Comparison of ENCODE assay signal across 24 mouse cellular contexts in the genomic region with DNA sequence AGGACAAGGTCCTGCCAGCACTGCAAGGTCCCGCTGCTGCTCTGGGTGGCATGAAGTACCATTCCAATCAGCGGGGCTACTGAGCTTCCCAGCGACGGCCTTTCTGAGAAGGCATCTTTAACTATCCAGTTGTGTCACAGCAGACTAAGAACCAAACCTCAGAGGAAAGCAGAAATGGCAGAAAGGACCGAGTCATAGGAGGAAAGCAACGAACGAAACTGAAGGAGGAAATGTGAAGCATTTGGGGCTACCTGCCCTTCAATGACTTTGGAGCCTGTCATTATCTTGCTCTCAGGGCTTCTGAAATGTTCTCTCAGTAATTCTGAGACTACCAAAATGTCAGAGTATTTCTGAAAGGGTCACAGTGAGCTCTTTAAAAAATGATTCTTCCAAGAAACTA.
"Had no signal": no experiment of that assay in that cellular context is flagged by ENCODE, and none has a peak within 500 bp of the region (broad histone marks: within the 10 kb centered on the region; RNA-seq: fewer than 3 reads in every experiment).

No protein-coding gene starts in this region.

- H3K4me3 ChIP-seq: heart, embryonic 10.5 days; heart, embryonic 12.5 days; hindbrain, embryonic 10.5 days; hindbrain, embryonic 12.5 days; layer of hippocampus, adult 2 months; limb, embryonic 13.5 days; limb, embryonic 15.5 days; liver, embryonic 12.5 days had no signal

- H3K4me2 ChIP-seq: heart, embryonic 12.5 days; hindbrain, embryonic 12.5 days; hindbrain, embryonic 14.5 days; limb, embryonic 13.5 days; limb, embryonic 15.5 days; liver, embryonic 12.5 days had no signal

- H3K4me1 ChIP-seq: hindbrain, embryonic 10.5 days; hindbrain, embryonic 12.5 days; limb, embryonic 13.5 days; limb, embryonic 15.5 days had no signal

- ATAC-seq: hindbrain, embryonic 16.5 days; inflammation-experienced regulatory T-cells, adult 6 months; intestine, postnatal 0 days; liver, embryonic 12.5 days had no signal

- H3K36me3 ChIP-seq: heart, embryonic 10.5 days; heart, embryonic 12.5 days; hindbrain, embryonic 10.5 days; hindbrain, embryonic 12.5 days; limb, embryonic 13.5 days; limb, embryonic 15.5 days; liver, embryonic 12.5 days had no signal

- H3K27me3 ChIP-seq: heart, embryonic 12.5 days; hindbrain, embryonic 12.5 days; limb, embryonic 13.5 days; limb, embryonic 15.5 days had no signal

- H3K9me3 ChIP-seq: heart, embryonic 10.5 days; heart, embryonic 12.5 days; hindbrain, embryonic 10.5 days; hindbrain, embryonic 12.5 days; limb, embryonic 13.5 days; limb, embryonic 15.5 days; liver, embryonic 12.5 days had no signal

- DNase-seq: gastrocnemius, postnatal 25 days; heart, adult 11 months; heart, postnatal 10 days; heart, postnatal 4 days; kidney, adult 18-20 months; kidney, adult 8-10 months; kidney, postnatal 10 days; kidney, postnatal 25 days; kidney, postnatal 4 days; layer of hippocampus, postnatal 36 days; left cerebral cortex, postnatal 4 days had no signal

- H3K27ac ChIP-seq: heart, embryonic 10.5 days; hindbrain, embryonic 10.5 days; hindbrain, embryonic 12.5 days; hindbrain, embryonic 14.5 days; layer of hippocampus, adult 2 months; limb, embryonic 13.5 days; limb, embryonic 15.5 days; liver, embryonic 12.5 days; liver, embryonic 14.5 days had no signal

- H3K9ac ChIP-seq: heart, embryonic 12.5 days; hindbrain, embryonic 12.5 days; hindbrain, embryonic 14.5 days; limb, embryonic 13.5 days; limb, embryonic 15.5 days; liver, embryonic 12.5 days; liver, embryonic 14.5 days had no signal
